Mouse (Mus musculus): ENCODE data around the gene Drd3.

DNA sequence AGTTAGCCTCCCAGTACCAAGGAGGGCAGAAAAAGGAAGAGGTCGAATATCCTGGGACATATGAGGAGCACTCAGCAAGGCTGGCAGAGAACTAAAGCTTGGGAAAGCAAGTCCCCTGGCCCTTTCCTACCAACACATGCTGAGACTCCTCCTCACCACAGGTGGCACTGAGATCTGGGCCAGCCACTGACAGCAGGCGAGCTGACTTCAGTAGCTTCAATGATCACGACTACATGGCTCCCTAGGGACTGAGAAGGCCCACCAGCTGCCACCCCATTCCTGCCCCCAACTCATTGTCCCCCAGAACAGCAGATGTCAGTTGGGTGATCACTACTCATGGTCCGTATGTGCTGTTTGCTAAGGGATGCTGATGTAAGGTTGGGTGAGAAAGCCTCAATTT, 60.8 kb downstream of the Drd3 start:
- no peak for TF ChIP-seq CTCF (IDR thresholded peaks at IDR 0.05; ENCODE audit: low read depth)
- no peak for TF ChIP-seq EP300 (optimal IDR thresholded peaks at IDR 0.05)

Data from stomach, postnatal 0 days (tissue).